Mouse (Mus musculus): ENCODE measurements around the gene Rab33a. TPM values are rescaled to one million over a fixed set of nuclear protein-coding genes. Genes with fewer than 3 reads are reported as not detected.

Rab33a gene
- polyA plus RNA-seq, 1 experiment from 2014 or later, result 94.1 TPM

- H3K36me3 ChIP-seq, result peaks cover 6% of the 10 kb centered on the region
- no peak overlapping the region for H3K4me2 ChIP-seq
- H3K9ac ChIP-seq, result no peak overlapping the region
- H3K27ac ChIP-seq, result no peak overlapping the region
- no peak for ATAC-seq (ENCODE audit: low FRiP score)
- WGBS, result 59% methylated on average over 2 of the region's 3 CpGs
- H3K4me1 ChIP-seq (replicated peaks), result peaks cover 21% of the 10 kb centered on the region
- no peaks in the 10 kb centered on the region for H3K9me3 ChIP-seq
- no peak overlapping the region for H3K4me3 ChIP-seq
- no peaks in the 10 kb centered on the region for H3K27me3 ChIP-seq
Observed at GRCm38 (mm10) chrX:48526435-48526834, 7.3 kb downstream of the Rab33a start.

GRCm38 (mm10) chrX:48532175-48532574, 13.1 kb downstream of the Rab33a start:
- no peak for ATAC-seq (ENCODE audit: low FRiP score)

More at GRCm38 (mm10) chrX:48532175-48532574, 13.1 kb downstream of the Rab33a start:
- Histone ChIP-seq H3K27ac (no peak overlapping the region), H3K27me3 (no peaks in the 10 kb centered on the region), H3K9me3 (no peaks in the 10 kb centered on the region), H3K4me2 (no peak overlapping the region), H3K9ac (no peak overlapping the region), H3K4me1 (replicated peaks) (no peaks in the 10 kb centered on the region), H3K4me3 (no peak overlapping the region), H3K36me3 (peaks cover 6% of the 10 kb centered on the region)
- WGBS, result 29% methylated on average over 3 of the region's 3 CpGs

Other genes starting within 250 kb of the Rab33a start
- 7.6 and 7.8 TPM in 2 replicates for gene Bcorl1, start 177.9 kb upstream of the Rab33a start, polyA plus RNA-seq (2015; fragmentation: Nextera tagmentation; extraction: Ambion mirVana)
- gene Elf4, start 56.2 kb upstream of the Rab33a start, polyA plus RNA-seq (2015; fragmentation: Nextera tagmentation; extraction: Ambion mirVana), result 0.69 and 0.84 TPM in 2 replicates
- gene Aifm1, start 5.7 kb upstream of the Rab33a start, polyA plus RNA-seq (2015; fragmentation: Nextera tagmentation; extraction: Ambion mirVana), result 43.1 and 45.7 TPM in 2 replicates
- 11.1 and 11.2 TPM in 2 replicates for gene Zfp280c, start 75.2 kb downstream of the Rab33a start, polyA plus RNA-seq (2015; fragmentation: Nextera tagmentation; extraction: Ambion mirVana)
- 41.3 and 43.4 TPM in 2 replicates for gene Slc25a14, start 104.1 kb downstream of the Rab33a start, polyA plus RNA-seq (2015; fragmentation: Nextera tagmentation; extraction: Ambion mirVana)
- gene Gpr119, start 155.2 kb downstream of the Rab33a start, polyA plus RNA-seq (2015; fragmentation: Nextera tagmentation; extraction: Ambion mirVana), result 0.14 TPM in 1 of 2 replicates, not detected in the other
- gene Rbmx2, start 175.7 kb downstream of the Rab33a start, polyA plus RNA-seq (2015; fragmentation: Nextera tagmentation; extraction: Ambion mirVana), result 23.6 and 27.2 TPM in 2 replicates

Measured in hindbrain, embryonic 13.5 days (tissue).